Mouse (Mus musculus) spleen, adult 2 months (tissue): ENCODE results near the gene Kxd1. TPM values are rescaled to one million over a fixed set of nuclear protein-coding genes. Genes with fewer than 3 reads are reported as not detected.

ENCODE experiments used
- DNase-seq, 2 experiments: peaks; one replicate each; pipeline versions ENCODE4 v3.0.0 to v3.0.0-alpha.2; 2012 to 2021; ENCODE audit warnings: low spot score in 2 of 2, low read depth in 1 of 2
- H3K27ac ChIP-seq: fragments of 200-500 bp; 2 replicates; pipeline ENCODE4 v1.5.1; 2012; ENCODE audit warnings: low read length, inconsistent platforms; ENCODE audit not compliant: insufficient read depth
- H3K27me3 ChIP-seq: fragments of 200-500 bp; 2 replicates; pipeline ENCODE4 v1.6.1; 2012; ENCODE audit warnings: mild to moderate bottlenecking, moderate library complexity, low read length, inconsistent platforms; ENCODE audit not compliant: control insufficient read depth, insufficient read depth
- H3K36me3 ChIP-seq: fragments of 200-500 bp; 2 replicates; pipeline ENCODE4 v1.6.1; 2012; ENCODE audit warnings: mild to moderate bottlenecking, low read length, inconsistent platforms; ENCODE audit not compliant: control insufficient read depth, insufficient read depth
- H3K4me1 ChIP-seq: fragments of 200-500 bp; 2 replicates; pipeline ENCODE4 v1.6.1; 2011; ENCODE audit warnings: inconsistent platforms; ENCODE audit not compliant: control insufficient read depth, insufficient read depth, insufficient read length
- H3K4me3 ChIP-seq: fragments of 200-500 bp; 2 replicates; pipeline ENCODE4 v1.5.1; 2011; ENCODE audit warnings: mild to moderate bottlenecking, inconsistent platforms; ENCODE audit not compliant: insufficient read depth, insufficient read length; ENCODE audit errors: extremely low read depth
- CTCF ChIP-seq: fragments of 200-500 bp; IDR thresholded peaks from 2 replicates; pipeline ENCODE4 v1.5.1; 2011; ENCODE audit warnings: mild to moderate bottlenecking, inconsistent platforms; ENCODE audit not compliant: insufficient read depth, insufficient read length, insufficient replicate concordance; ENCODE audit errors: extremely low read depth
- POLR2A ChIP-seq: fragments of 200-500 bp; IDR thresholded peaks from 2 replicates; pipeline ENCODE4 v1.6.1; 2011; ENCODE audit warnings: low read depth, low read length, inconsistent platforms
- WGBS: fragments of 180-500 bp; shearing (Covaris S2); methylation state at CpG from one replicate; pipeline ENCODE4 v1.1.7; 2018; 5-methylcytosine and 5-hydroxymethylcytosine counted together
- polyA plus RNA-seq: library from polyadenylated mRNA; depleted of rRNA; stranded (reverse); fragments of >200 nt; gene quantifications from 2 replicates; pipeline ENCODE4 v1.2.3, GENCODE M21; 2012

Gene Kxd1
- polyA plus RNA-seq, 1 experiment = 50.2 TPM

GRCm38 (mm10) chr8:70564696-70565235 is 37.0 kb upstream of the Kxd1 start:
- TF ChIP-seq POLR2A = no peak
- TF ChIP-seq CTCF = no peak
- Histone ChIP-seq H3K36me3 (no peaks in the 10 kb centered on the region), H3K27me3 (no peaks in the 10 kb centered on the region), H3K4me3 (no peak overlapping the region), H3K4me1 (peaks cover 26% of the 10 kb centered on the region), H3K27ac (0 out of 2 replicates have a peak overlapping the region, but pooled peaks have one; percentile 47)
- WGBS = 74% methylated on average over 3 of the region's 3 CpGs
- no peak for DNase-seq

GRCm38 (mm10) chr8:70563763-70564387 is 36.1 kb upstream of the Kxd1 start:
- Histone ChIP-seq H3K4me3 (no peak overlapping the region), H3K4me1 (peaks cover 26% of the 10 kb centered on the region), H3K27ac (no peak overlapping the region), H3K36me3 (no peaks in the 10 kb centered on the region), H3K27me3 (no peaks in the 10 kb centered on the region)
- DNase-seq = no peak
- 88% methylated on average over 6 of the region's 6 CpGs for WGBS
- no peak for TF ChIP-seq CTCF
- no peak for TF ChIP-seq POLR2A

- TF ChIP-seq POLR2A (no peak), CTCF (no peak)
- Histone ChIP-seq H3K36me3 (no peaks in the 10 kb centered on the region), H3K27ac (0 out of 2 replicates have a peak overlapping the region, but pooled peaks have one; percentile 19), H3K4me1 (peaks cover 29% of the 10 kb centered on the region), H3K4me3 (no peak overlapping the region), H3K27me3 (no peaks in the 10 kb centered on the region)
- DNase-seq = no peak
- WGBS = 82% methylated on average over 3 of the region's 3 CpGs
Measured at GRCm38 (mm10) chr8:70562802-70563201, 35.0 kb upstream of the Kxd1 start.

- H3K4me1 ChIP-seq = peaks cover 29% of the 10 kb centered on the region
- TF ChIP-seq POLR2A = no peak
- TF ChIP-seq CTCF = no peak
- no peak overlapping the region for H3K4me3 ChIP-seq
- peak overlapping the region; percentile 47 for H3K27ac ChIP-seq
- no peak for DNase-seq
- 76% methylated on average over 7 of the region's 7 CpGs for WGBS
- no peaks in the 10 kb centered on the region for H3K36me3 ChIP-seq
- no peaks in the 10 kb centered on the region for H3K27me3 ChIP-seq
Measured at GRCm38 (mm10) chr8:70561809-70562535, 34.2 kb upstream of the Kxd1 start.

GRCm38 (mm10) chr8:70561357-70561756 is 33.6 kb upstream of the Kxd1 start:
- no peak for TF ChIP-seq CTCF
- TF ChIP-seq POLR2A = no peak
- 81% methylated on average over 4 of the region's 4 CpGs for WGBS
- H3K27ac ChIP-seq = peak overlapping the region; percentile 47; the same call in 1 of the 2 replicates
- DNase-seq = no peak
- no peak overlapping the region for H3K4me3 ChIP-seq
- no peaks in the 10 kb centered on the region for H3K36me3 ChIP-seq
- peaks cover 29% of the 10 kb centered on the region for H3K4me1 ChIP-seq
- no peaks in the 10 kb centered on the region for H3K27me3 ChIP-seq

GRCm38 (mm10) chr8:70560564-70560963 is 32.8 kb upstream of the Kxd1 start:
- Histone ChIP-seq H3K27me3 (no peaks in the 10 kb centered on the region), H3K27ac (peak overlapping the region; percentile 47), H3K4me1 (peaks cover 27% of the 10 kb centered on the region), H3K4me3 (no peak overlapping the region), H3K36me3 (no peaks in the 10 kb centered on the region)
- DNase-seq = no peak
- 57% methylated on average over 3 of the region's 3 CpGs for WGBS
- TF ChIP-seq CTCF (no peak), POLR2A (no peak)
